Mouse (Mus musculus) MEL (cell line): Measurements from ENCODE around the gene Mettl7b. TPM values are rescaled to one million over a fixed set of nuclear protein-coding genes. Genes with fewer than 3 reads are reported as not detected.

Source experiments
- DNase-seq: peaks from one replicate; pipeline ENCODE4 v3.0.0; 2011; ENCODE audit warnings: low read depth, low spot score
- H3K27ac ChIP-seq: 2 replicates; pipeline ENCODE4 v1.5.1; 2012; ENCODE audit warnings: low read depth, mild to moderate bottlenecking, control low read depth, low read length, moderate library complexity; ENCODE audit not compliant: control insufficient read depth
- H3K27me3 ChIP-seq, 2 experiments: fragments of 150-350 bp in 1 of 2; sonication (generic) in 1 of 2; 2 replicates each; pipeline ENCODE4 v1.6.1; 2012; ENCODE audit warnings: low read length in 2 of 2, mild to moderate bottlenecking in 2 of 2, improper control_type of control experiment in 1 of 2, moderate library complexity in 1 of 2; ENCODE audit not compliant: insufficient read depth in 2 of 2, control insufficient read depth in 1 of 2
- H3K36me3 ChIP-seq, 2 experiments: 2 replicates each; pipeline ENCODE4 v1.6.1; 2012 to 2014; ENCODE audit warnings: low read length in 2 of 2, improper control_type of control experiment in 1 of 2, inconsistent platforms in 1 of 2, mild to moderate bottlenecking in 1 of 2; ENCODE audit not compliant: insufficient read depth in 2 of 2, control insufficient read depth in 1 of 2
- H3K4me1 ChIP-seq, 2 experiments: fragments of 150-350 bp in 1 of 2; sonication (generic) in 1 of 2; 2 replicates each; pipeline ENCODE4 v1.6.1; 2012; ENCODE audit warnings: low read length in 2 of 2, improper control_type of control experiment in 1 of 2, mild to moderate bottlenecking in 1 of 2; ENCODE audit not compliant: insufficient read depth in 2 of 2, control insufficient read depth in 1 of 2
- H3K4me3 ChIP-seq, 2 experiments: fragments of 150-350 bp in 1 of 2; sonication (generic) in 1 of 2; 2 replicates each; pipeline ENCODE4 v1.5.1; 2012; ENCODE audit warnings: low read depth in 2 of 2, low read length in 2 of 2, mild to moderate bottlenecking in 2 of 2, moderate library complexity in 2 of 2, control low read depth in 1 of 2, improper control_type of control experiment in 1 of 2; ENCODE audit not compliant: control insufficient read depth in 1 of 2, insufficient read depth in 1 of 2
- H3K79me2 ChIP-seq: 2 replicates; pipeline ENCODE4 v1.6.1; 2012; ENCODE audit warnings: mild to moderate bottlenecking, low read length, moderate library complexity; ENCODE audit not compliant: control insufficient read depth, poor library complexity, insufficient read depth
- H3K9ac ChIP-seq: 2 replicates; pipeline ENCODE4 v1.6.1; 2012; ENCODE audit warnings: low read depth, mild to moderate bottlenecking, control low read depth, low read length, moderate library complexity; ENCODE audit not compliant: control insufficient read depth, poor library complexity, severe bottlenecking
- H3K9me3 ChIP-seq: fragments of 150-350 bp; sonication (generic); replicated peaks from 2 replicates; pipeline ENCODE4 v1.6.1; 2012; ENCODE audit warnings: mild to moderate bottlenecking, low read length, improper control_type of control experiment, moderate library complexity; ENCODE audit not compliant: insufficient read depth
- BHLHE40 ChIP-seq: IDR thresholded peaks from 2 replicates; pipeline ENCODE4 v1.6.1; 2012; ENCODE audit warnings: low read depth, mild to moderate bottlenecking, inconsistent platforms, low read length, improper control_type of control experiment, borderline replicate concordance
- CHD1 ChIP-seq: IDR thresholded peaks from 2 replicates; pipeline ENCODE4 v1.6.1; 2012; ENCODE audit warnings: low read depth, mild to moderate bottlenecking, inconsistent platforms, low read length, improper control_type of control experiment
- CHD2 ChIP-seq: IDR thresholded peaks from 2 replicates; pipeline ENCODE4 v1.6.1; 2011; ENCODE audit warnings: low read length, improper control_type of control experiment
- E2F4 ChIP-seq: IDR thresholded peaks from 2 replicates; pipeline ENCODE4 v1.6.1; 2011; ENCODE audit warnings: low read depth, low read length, improper control_type of control experiment, borderline replicate concordance
- ETS1 ChIP-seq: IDR thresholded peaks from 2 replicates; pipeline ENCODE4 v1.6.1; 2012; ENCODE audit warnings: low read depth, mild to moderate bottlenecking, inconsistent platforms, low read length, improper control_type of control experiment, moderate library complexity
- GABPA ChIP-seq: IDR thresholded peaks from 2 replicates; pipeline ENCODE4 v1.6.1; 2012; ENCODE audit warnings: low read depth, mild to moderate bottlenecking, inconsistent platforms, low read length, improper control_type of control experiment, moderate library complexity
- GATA1 ChIP-seq: IDR thresholded peaks from 2 replicates; pipeline ENCODE4 v1.6.1; 2011; ENCODE audit warnings: low read depth, low read length, improper control_type of control experiment
- JUND ChIP-seq: IDR thresholded peaks from 2 replicates; pipeline ENCODE4 v1.6.1; 2011; ENCODE audit warnings: low read depth, mild to moderate bottlenecking, improper control_type of control experiment, low read length
- MAZ ChIP-seq: IDR thresholded peaks from 2 replicates; pipeline ENCODE4 v1.6.1; 2012; ENCODE audit warnings: low read depth, mild to moderate bottlenecking, inconsistent platforms, low read length, improper control_type of control experiment
- MXI1 ChIP-seq: IDR thresholded peaks from 2 replicates; pipeline ENCODE4 v1.6.1; 2011; ENCODE audit warnings: mild to moderate bottlenecking, low read depth, low read length, improper control_type of control experiment
- MYB ChIP-seq: IDR thresholded peaks from 2 replicates; pipeline ENCODE4 v1.6.1; 2011; ENCODE audit warnings: mild to moderate bottlenecking, low read depth, low read length, improper control_type of control experiment
- MYC ChIP-seq: IDR thresholded peaks from 2 replicates; pipeline ENCODE4 v1.6.1; 2011; ENCODE audit warnings: low read depth, mild to moderate bottlenecking, low read length, improper control_type of control experiment, moderate library complexity
- NRF1 ChIP-seq: IDR thresholded peaks from 2 replicates; pipeline ENCODE4 v1.6.1; 2014; ENCODE audit warnings: low read depth, mild to moderate bottlenecking, inconsistent platforms, low read length, improper control_type of control experiment, moderate library complexity; ENCODE audit not compliant: poor library complexity, insufficient read depth, severe bottlenecking
- POLR2A ChIP-seq, 2 experiments: IDR thresholded peaks; 2 replicates each; pipeline ENCODE4 v1.6.1; 2011 to 2012; ENCODE audit warnings: low read length in 2 of 2, mild to moderate bottlenecking in 2 of 2, control low read depth in 1 of 2, improper control_type of control experiment in 1 of 2, low read depth in 1 of 2, moderate library complexity in 1 of 2; ENCODE audit not compliant: control insufficient read depth in 1 of 2, insufficient read depth in 1 of 2, poor library complexity in 1 of 2
- POLR2AphosphoS2 ChIP-seq: IDR thresholded peaks from 2 replicates; pipeline ENCODE4 v1.6.1; 2011; ENCODE audit warnings: low read length, improper control_type of control experiment
- SIN3A ChIP-seq: IDR thresholded peaks from 2 replicates; pipeline ENCODE4 v1.6.1; 2012; ENCODE audit warnings: low read length, improper control_type of control experiment, inconsistent platforms
- UBTF ChIP-seq: IDR thresholded peaks from 2 replicates; pipeline ENCODE4 v1.6.1; 2012; ENCODE audit warnings: low read depth, mild to moderate bottlenecking, inconsistent platforms, low read length, improper control_type of control experiment, moderate library complexity, borderline replicate concordance; ENCODE audit not compliant: insufficient read depth
- USF2 ChIP-seq, 2 experiments: IDR thresholded peaks; 2 replicates each; pipeline ENCODE4 v1.6.1; 2011 to 2012; ENCODE audit warnings: improper control_type of control experiment in 2 of 2, low read length in 2 of 2, borderline replicate concordance in 1 of 2, inconsistent platforms in 1 of 2, low read depth in 1 of 2, mild to moderate bottlenecking in 1 of 2; ENCODE audit not compliant: insufficient read depth in 1 of 2
- ZKSCAN1 ChIP-seq: IDR thresholded peaks from 2 replicates; pipeline ENCODE4 v1.6.1; 2012; ENCODE audit warnings: low read depth, mild to moderate bottlenecking, inconsistent platforms, low read length, improper control_type of control experiment, moderate library complexity
- ZMIZ1 ChIP-seq: IDR thresholded peaks from 2 replicates; pipeline ENCODE4 v1.6.1; 2012; ENCODE audit warnings: low read depth, mild to moderate bottlenecking, inconsistent platforms, low read length, improper control_type of control experiment, moderate library complexity
- ZNF384 ChIP-seq: IDR thresholded peaks from 2 replicates; pipeline ENCODE4 v1.6.1; 2012; ENCODE audit warnings: low read depth, mild to moderate bottlenecking, inconsistent platforms, low read length, improper control_type of control experiment
- polyA plus RNA-seq, 2 experiments: library from polyadenylated mRNA; stranded (reverse) in 1 of 2; unstranded in 1 of 2; fragments of >175 nt in 1 of 2; fragments of >200 nt in 1 of 2; gene quantifications; 2 replicates each; pipeline versions ENCODE4 v1.2.1 to v1.2.4; 2012; ENCODE audit warnings: low replicate concordance in 2 of 2, low read depth in 1 of 2; ENCODE audit not compliant: insufficient read length in 2 of 2, insufficient read depth in 1 of 2, missing spikeins in 1 of 2
- total RNA-seq: library from RNA; depleted of rRNA; stranded (reverse); fragments of 300-350 nt; gene quantifications from 2 replicates; pipeline ENCODE4 v1.2.3, GENCODE M21; 2012

Mettl7b gene
- total and polyA plus RNA-seq, 3 experiments, result not detected

DNA sequence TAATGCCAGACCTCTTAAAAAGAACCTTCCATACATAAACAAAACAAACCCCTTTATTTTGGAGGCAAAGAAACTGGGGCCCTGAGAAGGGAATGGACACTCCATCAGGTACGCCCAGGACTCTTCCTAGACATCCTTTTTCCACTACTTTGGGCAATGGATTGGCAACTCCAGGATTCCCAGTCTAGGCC is 38.1 kb downstream of the Mettl7b start, which contains the start of gene Rdh5:
Gene Rdh5 (minus strand): TSS at position 67 of the 191 bp plus-strand sequence.
- Histone ChIP-seq H3K9ac (peak within 1 kb of the TSS; percentile 82), H3K9me3 (no peaks in the 10 kb centered on the region), H3K36me3 (peaks cover 0 to 2% of the 10 kb centered on the region in 2 experiments; a peak in 1 of 4 replicates), H3K4me3 (peak within 1 kb of the TSS; percentile 65 to 79)
- no peak for TF ChIP-seq SIN3A
- TF ChIP-seq POLR2A (IDR thresholded peaks at IDR 0.05; ENCODE audit: control insufficient read depth in 1 of 2, insufficient read depth in 1 of 2, low read depth in 1 of 2, low read length in 2 of 2, poor library complexity in 1 of 2), result no peak
- TF ChIP-seq GABPA, result no peak
- TF ChIP-seq JUND, result no peak
- TF ChIP-seq ZMIZ1, result no peak
- no peak for TF ChIP-seq ZNF384
- no peak for TF ChIP-seq GATA1
- TF ChIP-seq USF2 (IDR thresholded peaks at IDR 0.05; ENCODE audit: borderline replicate concordance in 1 of 2, insufficient read depth in 1 of 2, low read depth in 1 of 2, low read length in 2 of 2), result no peak
- TF ChIP-seq UBTF, result no peak
- TF ChIP-seq MXI1, result no peak
- TF ChIP-seq ZKSCAN1, result no peak
- no peak for TF ChIP-seq MAZ
- TF ChIP-seq MYB, result no peak
- no peak for TF ChIP-seq MYC
- no peak for TF ChIP-seq NRF1
- no peak for TF ChIP-seq CHD2
- TF ChIP-seq E2F4, result no peak
- no peak for TF ChIP-seq CHD1
- no peak for TF ChIP-seq ETS1
- TF ChIP-seq, all 39 proteins: peak for 0
- no peaks in the 10 kb centered on the region for H3K27me3 ChIP-seq
- H3K4me1 ChIP-seq, result peaks cover 0 to 20% of the 10 kb centered on the region in 2 experiments; a peak in 3 of 4 replicates
- peaks cover 3% of the 10 kb centered on the region; the same call in 1 of the 2 replicates for H3K79me2 ChIP-seq
- no peak for DNase-seq
- peak within 1 kb of the TSS; percentile 46 for H3K27ac ChIP-seq

DNA sequence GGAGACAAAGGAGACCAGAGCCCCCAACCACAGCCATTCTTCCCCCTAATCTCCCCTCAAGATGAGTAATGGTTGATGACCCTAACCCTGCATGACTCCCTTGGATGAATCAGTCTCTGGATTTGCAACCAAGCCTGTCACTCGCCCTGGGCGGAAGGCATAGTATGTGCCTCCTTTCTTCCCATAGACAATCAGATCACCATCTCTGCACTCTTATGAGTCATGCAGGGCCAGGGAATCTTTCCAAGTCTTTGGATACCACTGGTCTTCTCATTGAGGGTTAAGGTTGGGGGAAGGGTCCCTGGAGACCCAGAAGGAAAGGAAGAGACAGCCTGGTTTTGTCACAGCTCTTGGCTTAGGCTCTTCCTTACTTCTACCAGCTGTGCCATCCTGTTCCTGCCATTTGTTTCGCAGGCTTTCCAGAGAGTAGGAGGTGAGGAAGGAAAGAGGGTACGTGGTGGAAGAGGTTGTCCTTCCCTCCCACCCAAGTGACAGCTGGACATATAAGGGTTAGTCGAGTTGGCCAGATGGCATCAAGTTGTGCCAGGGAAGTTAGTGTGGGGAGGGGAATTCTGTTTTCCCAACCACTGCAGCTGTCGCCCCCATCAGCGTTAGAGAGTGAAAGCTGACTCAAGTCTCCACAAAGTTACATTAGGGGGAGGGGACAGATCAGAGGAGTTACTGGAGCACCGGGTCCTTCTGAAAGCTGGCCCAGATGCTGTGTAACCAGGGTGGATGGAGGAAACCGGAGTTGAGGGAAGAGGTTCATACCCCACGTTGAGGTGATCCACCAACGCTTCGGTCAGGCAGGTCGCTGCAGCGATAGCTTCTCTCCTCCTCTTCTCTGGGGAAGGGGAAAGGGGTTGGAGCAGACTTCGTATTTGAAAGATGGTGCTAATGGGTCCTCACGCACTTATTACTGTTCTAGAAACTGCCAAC is 38.6 kb downstream of the Mettl7b start:
- peak overlapping the region; percentile 71 for H3K9ac ChIP-seq
- H3K4me3 ChIP-seq, result peak overlapping the region; percentile 65 to 79
- no peaks in the 10 kb centered on the region for H3K27me3 ChIP-seq
- no peak for TF ChIP-seq BHLHE40
- no peak for TF ChIP-seq E2F4
- TF ChIP-seq POLR2AphosphoS2, result no peak
- no peak for TF ChIP-seq CHD1
- TF ChIP-seq, all 39 proteins: peak for 0
- no peaks in the 10 kb centered on the region for H3K9me3 ChIP-seq
- DNase-seq, result no peak
- H3K36me3 ChIP-seq, result peaks cover 0 to 2% of the 10 kb centered on the region in 2 experiments; a peak in 1 of 4 replicates
- no peak overlapping the region for H3K27ac ChIP-seq
- peaks cover 3% of the 10 kb centered on the region; the same call in 1 of the 2 replicates for H3K79me2 ChIP-seq
- peaks cover 0 to 20% of the 10 kb centered on the region in 2 experiments; a peak in 3 of 4 replicates for H3K4me1 ChIP-seq
